Mouse (Mus musculus): ENCODE data around the gene Ecsit. TPM values are rescaled to one million over a fixed set of nuclear protein-coding genes. Genes with fewer than 3 reads are reported as not detected.

Ecsit gene
- total RNA-seq (2023): 10 to 100 TPM; 29.0 to 34.0 TPM

GRCm38 (mm10) chr9:22085022-22085834, at the start of gene Ecsit:
Gene Ecsit, minus strand, starts transcription at chr9:22085438.

GRCm38 (mm10) chr9:22116740-22117426, 31.6 kb upstream of the Ecsit start, which contains the start of gene Elof1:
Gene Elof1, minus strand, starts transcription at chr9:22117172.

GRCm38 (mm10) chr9:22098993-22099696, 13.9 kb upstream of the Ecsit start, which contains the start of gene Cnn1:
Gene Cnn1, plus strand, starts transcription at chr9:22099216.

GRCm38 (mm10) chr9:22070791-22071573, 14.3 kb downstream of the Ecsit start, which contains the start of the genes Gm49318 and Zfp653:
Gene Gm49318, minus strand, starts transcription at chr9:22071259.
Gene Zfp653, minus strand, starts transcription at chr9:22071376.

GRCm38 (mm10) chr9:22051958-22052254, 33.3 kb downstream of the Ecsit start, which contains the start of gene Elavl3:
Gene Elavl3, minus strand, starts transcription at chr9:22052023.

Other genes with a start within 250 kb of the Ecsit start
- not detected for gene Angptl8, start 249.9 kb downstream of the Ecsit start, total RNA-seq (2023)
- 1 to 10 TPM; 6.9 to 7.4 TPM for gene Dock6, start 232.8 kb downstream of the Ecsit start, total RNA-seq (2023)
- gene Rab3d, start 167.2 kb downstream of the Ecsit start, total RNA-seq (2023): 10 to 100 TPM; 11.4 to 13.6 TPM
- not detected for gene Ccdc159, start 158.0 kb downstream of the Ecsit start, total RNA-seq (2023)
- under 1 TPM in 1 of 2 experiments, not detected in 1; 0.76 TPM for gene Tmem205, start 157.9 kb downstream of the Ecsit start, total RNA-seq (2023)
- gene Plppr2, start 148.4 kb downstream of the Ecsit start, total RNA-seq (2023): under 1 TPM; 0.50 to 0.67 TPM
- gene Swsap1, start 129.7 kb downstream of the Ecsit start, total RNA-seq (2023): 10 to 100 TPM in 1 of 2 experiments, 1 to 10 TPM in 1; 8.7 to 10.7 TPM
- 1 to 10 TPM in 1 of 2 experiments, under 1 TPM in 1; 0.61 to 1.1 TPM for gene Epor, start 121.9 kb downstream of the Ecsit start, total RNA-seq (2023)
- gene Rgl3, start 96.0 kb downstream of the Ecsit start, total RNA-seq (2023): not detected
- gene Ccdc151, start 82.8 kb downstream of the Ecsit start, total RNA-seq (2023): not detected
- gene Prkcsh, start 82.6 kb downstream of the Ecsit start, total RNA-seq (2023): 10 to 100 TPM; 94.0 to 98.7 TPM
- gene Elavl3, start 33.4 kb downstream of the Ecsit start, total RNA-seq (2023): under 1 TPM in 1 of 2 experiments, not detected in 1; 0.27 TPM
- gene Gm49318, start 14.2 kb downstream of the Ecsit start, total RNA-seq (2023): not detected
- 10 to 100 TPM; 29.3 to 34.7 TPM for gene Zfp653, start 14.1 kb downstream of the Ecsit start, total RNA-seq (2023)
- not detected for gene Cnn1, start 13.8 kb upstream of the Ecsit start, total RNA-seq (2023)
- gene Elof1, start 31.7 kb upstream of the Ecsit start, total RNA-seq (2023): 10 to 100 TPM; 34.2 to 41.2 TPM
- 100 to 1,000 TPM; 194 to 244 TPM for gene Acp5, start 50.3 kb upstream of the Ecsit start, total RNA-seq (2023)
- gene Pigyl, start 71.4 kb upstream of the Ecsit start, total RNA-seq (2023): 10 to 100 TPM; 13.8 to 19.1 TPM
- not detected for gene Zfp872, start 102.7 kb upstream of the Ecsit start, total RNA-seq (2023)
- gene Zfp809, start 140.3 kb upstream of the Ecsit start, total RNA-seq (2023): 10 to 100 TPM; 33.6 to 39.8 TPM
- 1 to 10 TPM; 3.1 to 3.4 TPM for gene Zfp599, start 174.5 kb upstream of the Ecsit start, total RNA-seq (2023)
- 10 to 100 TPM; 15.0 to 17.3 TPM for gene Zfp810, start 222.2 kb upstream of the Ecsit start, total RNA-seq (2023)

All from T-cell, adult 66 days (primary cell).